Mouse (Mus musculus): ENCODE results near the gene Vps26c. TPM values are rescaled to one million over a fixed set of nuclear protein-coding genes. Genes with fewer than 3 reads are reported as not detected.

Gene Vps26c
- 10 to 100 TPM; 21.0 to 25.2 TPM for total RNA-seq (2021)
- long read RNA-seq, experiment 1, transcript Vps26c-201 (8 exons, 2,547 nt): major isoform, 30 of 42 reads
- long read RNA-seq, experiment 1, partial matches to known transcripts: 1 of 42 reads
- long read RNA-seq, experiment 1, other reads (novel, unspliced or antisense): 11 of 42 reads
- long read RNA-seq, experiment 2, transcript Vps26c-201 (8 exons, 2,547 nt): major isoform, 31 of 37 reads
- long read RNA-seq, experiment 2, partial matches to known transcripts: 1 of 37 reads
- long read RNA-seq, experiment 2, other reads (novel, unspliced or antisense): 5 of 37 reads

DNA sequence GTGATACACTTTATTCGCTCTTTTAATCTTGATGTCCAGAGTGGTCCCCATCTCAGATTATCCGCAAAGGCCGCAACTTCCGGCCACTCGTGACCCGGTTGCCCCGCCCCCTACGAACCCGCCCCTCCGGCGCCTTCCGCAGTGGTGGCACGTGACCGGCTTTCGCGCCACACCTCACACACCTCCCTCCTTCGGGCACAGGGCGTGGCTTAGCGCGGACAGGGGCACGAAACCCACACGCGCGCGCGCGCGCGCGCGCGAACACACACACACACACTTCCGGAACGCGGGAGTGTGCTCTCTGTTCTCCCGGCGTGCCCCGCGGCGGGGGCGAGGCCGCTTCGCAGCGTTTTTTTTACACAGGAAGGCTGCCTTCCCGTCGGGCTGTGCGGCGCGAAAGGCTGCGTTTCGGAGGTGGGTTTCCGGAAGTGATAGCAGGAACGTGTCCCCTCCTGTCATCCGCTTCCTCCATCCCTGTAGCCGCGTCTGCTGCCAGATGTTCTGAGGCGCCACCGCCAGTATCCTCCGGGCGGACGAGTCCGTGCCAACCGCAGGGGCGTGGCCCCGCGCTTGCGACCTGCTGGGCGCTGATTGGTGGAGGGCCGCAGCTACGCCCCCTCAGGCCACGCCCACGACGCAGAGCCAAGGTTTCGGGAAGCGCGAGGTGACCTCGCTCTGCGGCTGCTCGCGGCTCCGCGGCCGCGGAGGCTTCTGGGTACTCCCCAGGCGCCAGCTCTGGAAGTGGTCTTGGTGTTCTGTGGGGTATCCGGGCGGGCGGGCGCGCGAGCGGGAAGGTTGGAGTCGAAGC, at the start of gene Vps26c:
Vps26c (minus strand) TSS at position 487 of the 808 bp plus-strand sequence.
- DNase-seq: peak; percentile 98

- DNase-seq: no peak
These were observed 49.1 kb upstream of the Vps26c start for GRCm38 (mm10) chr16:94575757-94576156.

- no peak for DNase-seq
These were observed 48.1 kb upstream of the Vps26c start for GRCm38 (mm10) chr16:94574718-94575094.

- no peak for DNase-seq
These were observed 47.5 kb upstream of the Vps26c start for GRCm38 (mm10) chr16:94574025-94574717.

GRCm38 (mm10) chr16:94572422-94572821, 45.8 kb upstream of the Vps26c start:
- no peak for DNase-seq

GRCm38 (mm10) chr16:94571111-94571993, 44.7 kb upstream of the Vps26c start:
- DNase-seq: no peak

- DNase-seq: peak; percentile 61
These were observed 43.9 kb upstream of the Vps26c start for GRCm38 (mm10) chr16:94570361-94571041.

DNA sequence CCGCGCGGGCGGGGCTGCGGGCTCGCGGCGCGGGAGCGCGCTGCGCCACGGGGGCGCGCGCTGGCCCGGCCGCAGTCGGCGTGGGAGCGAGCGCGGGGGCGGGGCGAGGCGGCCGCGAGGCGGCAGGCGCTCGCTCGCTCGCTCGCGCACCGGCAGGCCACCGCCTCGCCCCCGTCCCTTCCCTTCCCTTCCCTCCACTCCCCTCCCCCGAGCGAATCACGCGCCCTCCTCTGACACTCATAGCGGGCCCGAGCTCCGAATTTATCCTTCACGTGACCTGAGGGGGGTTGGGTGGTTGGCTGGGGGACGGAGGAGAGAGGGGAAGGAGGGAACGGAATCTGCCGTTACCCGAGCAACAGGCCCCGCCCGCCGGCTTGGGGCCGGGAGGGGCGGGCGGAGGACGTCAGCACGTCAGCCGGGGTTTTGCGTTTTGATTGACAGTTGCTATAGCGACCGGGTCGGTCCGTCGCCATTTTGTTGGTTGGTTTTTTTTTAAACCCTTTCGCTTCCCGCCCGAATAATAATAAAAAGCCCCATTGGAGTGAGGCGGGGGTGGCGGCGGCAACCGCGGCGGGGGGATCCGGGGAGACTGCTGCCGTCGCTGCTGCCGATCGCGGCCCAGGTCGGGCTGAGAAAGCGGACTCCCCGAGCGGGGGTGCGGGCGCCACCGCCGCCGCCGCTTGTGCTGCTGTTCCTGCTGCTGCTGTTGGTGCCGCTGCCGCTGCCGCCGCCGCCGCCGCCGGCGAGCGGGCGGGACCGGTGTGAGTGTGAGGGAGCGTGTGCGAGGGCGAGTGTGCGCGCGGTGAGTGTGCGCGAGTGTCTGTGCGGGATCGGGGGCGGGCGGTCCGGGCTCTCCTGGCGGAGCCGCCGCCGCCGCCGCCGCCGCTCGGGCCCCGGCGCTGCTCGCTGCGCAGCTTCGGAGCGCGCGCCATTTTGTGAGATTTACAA, 42.9 kb upstream of the Vps26c start, which contains the start of gene Dyrk1a:
Dyrk1a (plus strand) TSS at position 782 of the 948 bp plus-strand sequence.
- DNase-seq: peak; percentile 99

DNA sequence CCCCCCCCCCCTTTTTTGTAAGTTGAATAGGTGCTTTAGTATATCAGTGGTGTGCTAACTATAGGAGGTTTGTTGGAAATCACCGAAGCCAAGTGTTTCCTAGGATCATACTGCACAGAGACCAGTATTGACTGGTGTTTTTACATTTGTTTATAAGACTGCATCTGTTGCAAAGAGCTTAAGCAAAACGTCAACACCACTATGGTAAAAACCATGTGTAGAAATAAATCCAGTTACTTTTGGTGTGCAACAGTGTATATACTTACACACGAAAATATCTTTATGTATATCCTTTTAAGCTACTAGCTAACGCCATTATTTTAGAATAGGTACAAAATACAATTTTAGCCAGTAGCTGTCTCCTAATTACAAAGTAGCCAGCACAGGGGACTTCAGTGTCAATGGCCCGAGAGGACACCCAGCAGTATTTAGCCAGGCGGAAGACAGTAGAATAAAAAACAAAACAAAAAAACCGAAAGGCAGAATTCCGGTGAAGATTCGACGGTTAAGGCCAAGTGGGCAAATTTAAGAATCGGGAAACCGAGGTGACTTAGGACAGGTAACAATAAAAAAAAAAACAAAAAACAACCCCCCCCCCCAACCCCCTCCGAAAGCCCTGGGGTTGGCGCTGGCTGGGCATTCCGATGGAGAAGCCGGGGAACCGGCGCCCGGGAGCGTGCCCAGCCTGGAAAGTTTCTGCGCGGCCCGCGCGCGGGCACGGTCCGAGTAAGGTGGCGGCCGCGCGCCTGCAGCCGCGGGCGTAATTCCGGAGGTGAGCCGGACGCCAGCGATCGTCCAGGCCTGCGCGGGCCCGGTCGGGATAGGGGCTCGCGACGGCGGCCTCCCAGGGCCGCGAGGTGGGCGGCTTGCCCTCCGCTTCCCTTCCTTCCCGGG, 42.0 kb upstream of the Vps26c start:
- no peak for DNase-seq

DNA sequence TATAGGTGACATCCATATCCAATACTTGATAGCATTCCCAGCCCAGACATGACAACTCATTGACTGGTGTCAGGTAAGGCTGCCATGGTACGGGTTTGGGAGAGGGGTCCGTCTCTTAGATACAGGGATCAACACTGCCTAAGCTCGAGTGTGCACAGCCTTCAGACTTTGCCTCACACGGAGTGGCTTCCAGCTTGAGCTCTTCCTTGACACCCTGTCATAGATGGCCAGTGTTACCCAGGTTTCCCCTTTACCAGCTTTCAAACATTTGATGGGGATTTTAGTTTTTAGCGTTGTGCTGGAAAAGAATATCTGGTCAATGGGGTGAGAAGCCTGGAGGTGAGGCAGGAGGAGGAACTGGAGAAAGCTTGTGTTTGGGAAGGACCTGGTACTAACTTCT, 41.1 kb upstream of the Vps26c start:
- DNase-seq: no peak

DNA sequence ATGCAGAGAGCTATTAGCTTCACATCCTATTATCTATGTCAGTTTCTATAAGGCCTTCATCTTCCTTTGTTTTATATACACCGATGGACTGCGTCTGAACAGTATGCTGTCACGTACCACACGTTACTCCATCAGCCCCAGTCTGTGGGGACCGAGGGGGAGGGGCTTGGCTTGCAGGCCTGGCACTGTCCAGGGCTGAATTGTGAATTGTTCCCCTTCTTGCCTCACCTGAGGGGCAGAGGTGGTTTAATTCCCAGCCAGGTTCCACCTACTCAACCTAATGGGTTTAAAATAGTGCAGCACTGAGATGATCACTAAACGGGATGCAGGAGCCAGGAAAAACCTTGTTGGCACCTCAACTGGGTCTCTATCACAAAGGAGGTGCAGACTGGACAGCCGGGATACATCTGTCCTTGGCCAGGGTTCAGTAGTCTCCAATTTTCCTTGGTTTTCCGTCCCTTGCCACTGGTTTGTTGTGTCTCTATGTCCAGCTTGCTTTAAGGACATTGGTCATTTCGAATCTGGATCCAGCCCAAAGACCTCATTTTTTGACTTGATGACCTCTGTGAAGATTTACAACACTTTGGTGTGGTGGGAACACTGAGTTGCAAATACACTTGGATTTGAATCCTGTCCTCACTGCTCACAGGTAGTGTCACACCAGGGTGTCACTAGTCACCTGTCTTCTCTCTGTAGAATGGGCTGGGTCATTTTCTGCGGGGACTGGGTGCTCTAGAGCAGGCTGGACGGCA, 40.4 kb upstream of the Vps26c start:
- DNase-seq: no peak

DNA sequence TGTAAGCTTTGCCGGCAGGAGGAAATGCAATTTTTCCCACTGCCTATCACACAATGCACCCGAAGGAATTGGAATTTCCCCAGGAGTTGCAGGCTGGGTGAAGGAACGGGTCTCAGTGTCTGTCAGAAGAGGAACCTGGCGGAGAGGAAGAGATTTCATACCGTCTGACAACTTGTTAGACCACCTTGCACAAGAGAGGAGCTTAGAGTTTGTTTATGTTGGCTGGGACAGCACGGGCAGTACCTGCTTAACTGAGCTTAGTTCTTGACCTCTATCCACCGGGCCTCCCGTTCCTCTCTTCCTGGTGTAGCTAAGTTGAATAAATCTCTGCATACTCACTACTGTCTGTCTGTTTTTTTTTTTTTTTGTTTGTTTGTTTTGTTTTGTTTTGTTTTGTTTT, 39.5 kb upstream of the Vps26c start:
- DNase-seq: no peak

DNA sequence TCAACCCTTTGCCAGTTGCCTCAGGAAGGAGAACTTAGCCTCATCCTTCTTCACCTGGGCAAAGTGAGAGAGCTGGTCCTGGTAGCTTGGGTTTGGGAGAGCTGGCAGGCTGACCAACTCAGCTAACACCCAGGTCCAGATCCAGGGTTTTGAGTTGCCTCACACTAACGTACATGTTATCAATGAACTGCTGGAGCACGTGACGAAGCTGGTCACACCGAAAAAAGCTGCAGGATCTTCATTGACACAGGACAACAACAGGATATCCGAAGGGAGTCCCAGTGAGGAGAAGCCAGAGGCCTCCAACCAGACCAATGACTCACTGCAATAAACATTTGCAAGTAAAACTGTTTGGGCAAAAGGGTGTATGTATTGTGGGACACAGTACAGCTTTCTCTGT, 34.0 kb upstream of the Vps26c start:
- DNase-seq: no peak

DNA sequence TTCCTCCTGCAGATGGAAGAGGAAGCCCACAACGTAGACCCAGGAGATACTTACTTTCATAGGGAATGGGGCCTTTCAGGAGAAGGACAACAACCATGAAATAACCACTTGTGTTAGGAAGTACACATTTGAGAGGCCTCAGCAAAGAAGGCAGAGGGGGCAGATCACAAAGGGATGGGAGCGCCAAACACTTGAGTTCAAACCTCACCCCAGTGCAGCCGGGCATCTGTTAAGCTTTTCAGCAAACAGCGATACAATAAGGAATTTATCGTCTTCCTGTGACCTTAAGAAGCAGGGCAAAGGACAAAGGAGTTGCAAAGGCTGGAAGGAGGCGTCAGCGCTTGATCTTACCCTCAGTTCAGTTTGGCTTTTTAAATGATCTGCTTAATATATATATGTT, 33.2 kb upstream of the Vps26c start:
- no peak for DNase-seq

DNA sequence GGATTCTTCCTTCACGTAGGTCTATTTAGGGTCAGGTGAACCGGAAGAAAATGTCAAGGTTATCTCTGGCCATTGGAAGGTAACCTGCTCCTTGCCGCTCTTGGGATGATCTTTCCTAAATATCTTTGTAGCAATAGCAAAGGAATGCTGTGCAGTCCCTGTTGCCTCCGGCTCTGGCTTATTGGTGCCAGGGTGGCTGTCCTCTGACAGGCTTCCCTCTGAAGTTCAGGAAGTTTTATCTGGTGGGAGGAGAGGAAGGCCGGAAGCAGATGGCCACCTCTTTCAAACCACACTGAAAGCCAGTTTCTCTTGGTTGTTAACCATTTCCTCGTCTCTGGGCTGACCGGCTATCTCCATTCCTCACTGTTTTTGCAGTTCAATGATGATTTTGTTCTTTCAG, 32.7 kb upstream of the Vps26c start:
- DNase-seq: no peak

DNA sequence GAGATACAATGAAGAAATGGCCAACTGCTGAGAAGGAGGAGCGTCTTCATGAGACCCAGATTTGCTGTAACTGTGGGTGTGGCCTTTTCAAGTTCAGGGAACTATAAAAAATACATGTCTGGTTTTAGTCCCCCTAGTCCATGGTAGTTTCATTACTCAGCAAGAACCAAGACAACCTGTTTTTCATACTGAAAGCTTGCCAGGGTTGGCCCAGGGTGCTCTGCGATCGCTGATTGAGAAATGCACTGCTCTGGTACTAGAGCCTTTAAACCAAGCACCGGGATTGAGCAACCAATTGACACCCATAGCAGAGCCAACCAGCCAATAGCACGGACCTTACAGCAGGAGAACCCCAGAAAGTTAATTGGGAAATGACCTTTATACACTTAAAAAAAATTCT, 29.6 kb upstream of the Vps26c start:
- no peak for DNase-seq

DNA sequence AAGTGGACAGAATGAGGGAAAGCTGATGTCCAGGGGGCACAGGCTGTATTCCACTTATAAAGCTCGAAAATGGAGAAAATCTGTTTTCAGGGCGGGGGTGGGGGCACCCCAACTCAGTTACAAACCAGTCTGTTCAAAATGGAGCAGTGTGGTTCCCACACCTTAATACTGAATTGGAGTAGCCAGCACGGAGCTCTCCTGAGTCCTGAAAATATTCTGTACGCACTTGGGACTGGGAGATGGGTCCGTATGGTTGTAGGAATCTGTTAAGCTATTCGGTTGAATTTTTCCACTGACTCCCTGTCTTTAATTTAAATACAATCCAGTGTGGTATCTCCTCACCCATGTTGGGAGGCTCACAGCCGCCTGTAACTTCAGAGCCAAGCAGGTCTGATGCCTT, 28.7 kb upstream of the Vps26c start:
- no peak for DNase-seq

GRCm38 (mm10) chr16:94551934-94552333, 25.3 kb upstream of the Vps26c start:
- DNase-seq: no peak
